Mouse (Mus musculus) stomach, embryonic 14.5 days (tissue): Measurements from ENCODE around the gene Ncbp2. TPM values are rescaled to one million over a fixed set of nuclear protein-coding genes. Genes with fewer than 3 reads are reported as not detected.

Experiments used
- ATAC-seq: fragments of 200-750 bp; cut with Nextera tagmentation; 2 replicates; pipeline ENCODE4 v1.8.0; 2017; ENCODE audit warnings: low read depth, moderate TSS enrichment; ENCODE audit not compliant: insufficient number of reproducible peaks, insufficient read depth, low FRiP score
- H3K27ac ChIP-seq: fragments of 300-500 bp; sonication (generic); 2 replicates; pipeline ENCODE4 v1.5.1; 2014; ENCODE audit warnings: mild to moderate bottlenecking, low read length, moderate library complexity, mixed read lengths
- H3K27me3 ChIP-seq: fragments of 300-500 bp; sonication (generic); 2 replicates; pipeline ENCODE4 v1.6.1; 2014; ENCODE audit warnings: low read length, control low read depth, mixed read lengths; ENCODE audit not compliant: control insufficient read depth, insufficient read depth
- H3K36me3 ChIP-seq: fragments of 300-500 bp; sonication (generic); 2 replicates; pipeline ENCODE4 v1.6.1; 2014; ENCODE audit warnings: mild to moderate bottlenecking, control low read depth, low read length, moderate library complexity, mixed read lengths; ENCODE audit not compliant: control insufficient read depth, insufficient read depth
- H3K4me1 ChIP-seq: fragments of 300-500 bp; sonication (generic); 2 replicates; pipeline ENCODE4 v1.6.1; 2014; ENCODE audit warnings: low read length, control low read depth, mixed read lengths; ENCODE audit not compliant: control insufficient read depth, insufficient read depth
- H3K4me2 ChIP-seq: fragments of 300-500 bp; sonication (generic); replicated peaks from 2 replicates; pipeline ENCODE4 v1.6.1; 2014; ENCODE audit warnings: low read depth, low read length, control low read depth
- H3K4me3 ChIP-seq: fragments of 300-500 bp; sonication (generic); 2 replicates; pipeline ENCODE4 v1.5.1; 2014; ENCODE audit warnings: low read depth, low read length, control low read depth
- H3K9ac ChIP-seq: fragments of 300-500 bp; sonication (generic); replicated peaks from 2 replicates; pipeline ENCODE4 v1.6.1; 2014; ENCODE audit warnings: low read depth, mild to moderate bottlenecking, control low read depth, low read length, moderate library complexity, mixed read lengths
- H3K9me3 ChIP-seq: fragments of 300-500 bp; sonication (generic); 2 replicates; pipeline ENCODE4 v1.6.1; 2016; ENCODE audit warnings: low read depth, low read length, control low read depth; ENCODE audit not compliant: control insufficient read depth
- WGBS: fragments of 180-500 bp; shearing (Covaris S2); extraction: QIAGEN DNeasy Blood & Tissue Kit; methylation state at CpG from one replicate; pipeline ENCODE4 v1.1.7; 2014; 5-methylcytosine and 5-hydroxymethylcytosine counted together
- polyA plus RNA-seq: library from polyadenylated mRNA; unstranded; fragments of >200 nt; fragmentation: Nextera tagmentation; extraction: Ambion mirVana; gene quantifications from 2 replicates; pipeline ENCODE4 v1.2.1, GENCODE M21; 2014

Gene Ncbp2
- polyA plus RNA-seq, 1 experiment from 2014 or later: 116 TPM

DNA sequence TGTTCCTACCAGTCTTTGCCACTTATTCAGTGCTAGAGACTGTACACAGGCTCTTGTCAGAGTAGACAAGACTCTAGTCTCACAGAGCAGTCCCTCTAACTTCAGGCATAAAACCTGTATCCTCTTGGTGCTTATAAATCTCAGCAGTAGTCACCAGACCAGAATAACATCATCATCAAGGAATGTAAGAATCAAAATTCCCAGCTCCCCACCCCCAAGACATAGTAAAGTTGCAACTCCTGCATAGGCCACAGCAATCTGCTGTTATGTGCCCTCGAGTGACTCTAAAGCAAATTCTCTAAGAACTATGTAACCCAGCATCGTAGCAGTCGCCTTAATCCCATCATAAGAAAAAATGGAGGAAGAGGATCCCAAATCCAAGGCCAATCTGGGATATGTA is 31.2 kb downstream of the Ncbp2 start:
- Histone ChIP-seq H3K4me3 (no peak overlapping the region), H3K4me1 (no peaks in the 10 kb centered on the region), H3K4me2 (no peak overlapping the region), H3K36me3 (peaks cover 21% of the 10 kb centered on the region), H3K9me3 (no peaks in the 10 kb centered on the region), H3K27ac (no peak overlapping the region), H3K9ac (no peak overlapping the region), H3K27me3 (no peaks in the 10 kb centered on the region)
- no peak for ATAC-seq
- 96% methylated on average over 3 of the region's 3 CpGs for WGBS

DNA sequence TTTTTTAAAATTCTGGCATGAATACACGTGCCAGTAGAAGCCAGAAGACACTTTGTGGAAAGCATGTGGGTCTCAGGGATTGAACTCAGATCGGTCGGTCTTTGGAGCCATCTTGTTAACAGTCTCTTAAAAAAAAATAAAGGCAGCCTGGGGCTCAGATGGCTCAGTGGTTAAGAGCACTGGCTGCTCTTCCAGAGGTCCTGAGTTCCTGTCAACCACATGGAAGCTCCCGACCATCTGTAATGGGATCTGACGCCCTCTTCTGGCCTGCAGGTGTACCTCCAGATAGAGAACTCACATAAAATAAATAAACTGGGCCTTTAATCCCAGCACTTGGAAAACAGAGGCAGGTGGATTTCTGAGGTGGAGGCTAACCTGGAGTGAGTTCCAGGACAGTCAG is 32.6 kb downstream of the Ncbp2 start:
- Histone ChIP-seq H3K9ac (no peak overlapping the region), H3K9me3 (no peaks in the 10 kb centered on the region), H3K4me2 (no peak overlapping the region), H3K36me3 (peaks cover 17% of the 10 kb centered on the region), H3K4me1 (no peaks in the 10 kb centered on the region), H3K27ac (no peak overlapping the region), H3K4me3 (no peak overlapping the region), H3K27me3 (no peaks in the 10 kb centered on the region)
- 77% methylated on average over 5 of the region's 5 CpGs for WGBS
- ATAC-seq: no peak

DNA sequence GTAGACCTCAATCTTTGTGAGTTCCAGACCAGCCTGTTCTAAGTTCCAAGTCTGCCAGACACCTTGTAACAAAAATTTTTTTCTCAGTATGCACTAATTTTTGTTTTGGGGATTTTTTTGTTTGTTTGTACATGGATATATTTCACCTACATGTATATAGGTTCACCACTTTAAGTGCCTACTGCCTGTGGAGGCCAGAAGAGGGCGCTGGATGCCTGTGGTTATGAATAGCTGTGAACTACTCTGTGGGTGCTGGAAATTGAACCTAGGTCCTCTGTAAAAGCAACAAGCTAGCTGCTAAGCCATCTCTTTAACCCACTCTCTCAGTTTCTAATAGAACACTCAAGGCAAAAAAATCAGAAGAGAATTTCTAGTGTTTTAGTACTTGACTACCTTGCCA is 43.7 kb downstream of the Ncbp2 start:
- Histone ChIP-seq H3K27me3 (no peaks in the 10 kb centered on the region), H3K4me1 (no peaks in the 10 kb centered on the region), H3K4me2 (no peak overlapping the region), H3K36me3 (peaks cover 26% of the 10 kb centered on the region), H3K27ac (no peak overlapping the region), H3K9ac (no peak overlapping the region), H3K4me3 (no peak overlapping the region), H3K9me3 (no peaks in the 10 kb centered on the region)
- WGBS: 42% methylated on average over 1 of the region's 1 CpGs
- no peak for ATAC-seq

DNA sequence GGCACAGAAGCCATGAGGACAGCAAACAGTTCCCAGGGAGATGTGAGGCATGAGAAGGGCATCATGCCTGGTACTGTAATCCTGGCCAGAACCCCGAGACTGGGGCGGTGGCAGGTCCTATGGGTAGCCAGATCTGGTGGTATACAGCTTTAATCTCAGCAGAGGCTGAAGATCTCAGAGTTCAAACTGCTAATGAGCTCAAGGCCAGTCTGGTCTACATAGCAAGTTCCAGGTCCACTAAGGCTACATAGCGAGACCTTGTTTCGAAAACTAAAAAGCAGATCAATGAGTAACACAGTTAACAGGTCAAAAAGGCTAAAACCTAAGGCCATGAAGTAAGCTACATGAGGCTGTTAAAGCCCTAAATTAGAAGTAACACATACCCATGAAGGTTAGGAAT is 44.9 kb downstream of the Ncbp2 start:
- no peak overlapping the region for H3K27ac ChIP-seq
- H3K9me3 ChIP-seq: no peaks in the 10 kb centered on the region
- H3K9ac ChIP-seq: no peak overlapping the region
- 93% methylated on average over 4 of the region's 4 CpGs for WGBS
- ATAC-seq: no peak
- no peaks in the 10 kb centered on the region for H3K4me1 ChIP-seq
- peaks cover 19% of the 10 kb centered on the region; the same call in 1 of the 2 replicates for H3K36me3 ChIP-seq
- no peaks in the 10 kb centered on the region for H3K27me3 ChIP-seq
- H3K4me3 ChIP-seq: no peak overlapping the region
- no peak overlapping the region for H3K4me2 ChIP-seq

DNA sequence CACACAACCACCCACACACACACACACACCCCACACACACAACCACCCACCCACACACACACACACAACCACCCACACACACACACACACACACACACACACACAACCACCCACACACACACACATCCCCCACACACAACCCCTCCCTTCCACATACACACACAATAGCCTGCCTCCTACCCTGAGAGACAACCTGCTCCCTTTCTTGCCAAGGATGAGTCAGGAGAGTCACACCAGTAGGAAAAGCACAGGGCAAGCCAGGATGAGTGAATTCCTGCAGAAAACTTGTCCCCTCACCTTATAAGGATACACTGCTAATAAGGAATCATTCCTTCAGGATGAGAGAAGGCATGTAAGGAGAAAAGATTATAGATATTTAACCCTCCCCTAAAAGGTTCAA is 45.6 kb downstream of the Ncbp2 start:
- H3K4me2 ChIP-seq: no peak overlapping the region
- no peak overlapping the region for H3K4me3 ChIP-seq
- H3K27me3 ChIP-seq: no peaks in the 10 kb centered on the region
- no peaks in the 10 kb centered on the region for H3K9me3 ChIP-seq
- H3K9ac ChIP-seq: no peak overlapping the region
- H3K36me3 ChIP-seq: peaks cover 14% of the 10 kb centered on the region; the same call in 1 of the 2 replicates
- no peak for ATAC-seq
- no peak overlapping the region for H3K27ac ChIP-seq
- H3K4me1 ChIP-seq: no peaks in the 10 kb centered on the region

DNA sequence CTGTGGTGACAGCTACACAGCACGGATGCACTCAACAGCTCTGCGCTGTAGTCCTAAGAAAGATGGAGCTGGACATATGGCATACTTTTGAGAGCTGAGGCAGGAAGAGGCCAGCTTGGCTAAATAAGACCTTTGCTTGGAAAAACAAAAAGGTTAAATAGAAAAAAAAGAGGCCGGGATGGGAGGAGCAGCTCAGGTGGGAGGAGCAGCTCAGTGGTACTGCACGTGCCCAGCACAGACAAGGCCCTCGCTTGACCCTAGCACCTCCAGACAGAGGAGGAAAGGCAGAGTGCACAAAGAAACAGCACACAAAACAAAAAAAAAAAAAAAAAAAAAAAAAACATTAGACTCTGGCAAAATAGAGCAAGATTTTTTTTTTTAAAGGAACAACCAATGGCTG is 48.1 kb downstream of the Ncbp2 start:
- H3K4me2 ChIP-seq: no peak overlapping the region
- no peak overlapping the region for H3K4me3 ChIP-seq
- H3K9me3 ChIP-seq: no peaks in the 10 kb centered on the region
- H3K4me1 ChIP-seq: peaks cover under 1% of the 10 kb centered on the region; the same call in 1 of the 2 replicates
- 87% methylated on average over 5 of the region's 5 CpGs for WGBS
- peaks cover 4% of the 10 kb centered on the region; the same call in 1 of the 2 replicates for H3K36me3 ChIP-seq
- H3K27ac ChIP-seq: no peak overlapping the region
- no peak overlapping the region for H3K9ac ChIP-seq
- ATAC-seq: no peak
- H3K27me3 ChIP-seq: no peaks in the 10 kb centered on the region

DNA sequence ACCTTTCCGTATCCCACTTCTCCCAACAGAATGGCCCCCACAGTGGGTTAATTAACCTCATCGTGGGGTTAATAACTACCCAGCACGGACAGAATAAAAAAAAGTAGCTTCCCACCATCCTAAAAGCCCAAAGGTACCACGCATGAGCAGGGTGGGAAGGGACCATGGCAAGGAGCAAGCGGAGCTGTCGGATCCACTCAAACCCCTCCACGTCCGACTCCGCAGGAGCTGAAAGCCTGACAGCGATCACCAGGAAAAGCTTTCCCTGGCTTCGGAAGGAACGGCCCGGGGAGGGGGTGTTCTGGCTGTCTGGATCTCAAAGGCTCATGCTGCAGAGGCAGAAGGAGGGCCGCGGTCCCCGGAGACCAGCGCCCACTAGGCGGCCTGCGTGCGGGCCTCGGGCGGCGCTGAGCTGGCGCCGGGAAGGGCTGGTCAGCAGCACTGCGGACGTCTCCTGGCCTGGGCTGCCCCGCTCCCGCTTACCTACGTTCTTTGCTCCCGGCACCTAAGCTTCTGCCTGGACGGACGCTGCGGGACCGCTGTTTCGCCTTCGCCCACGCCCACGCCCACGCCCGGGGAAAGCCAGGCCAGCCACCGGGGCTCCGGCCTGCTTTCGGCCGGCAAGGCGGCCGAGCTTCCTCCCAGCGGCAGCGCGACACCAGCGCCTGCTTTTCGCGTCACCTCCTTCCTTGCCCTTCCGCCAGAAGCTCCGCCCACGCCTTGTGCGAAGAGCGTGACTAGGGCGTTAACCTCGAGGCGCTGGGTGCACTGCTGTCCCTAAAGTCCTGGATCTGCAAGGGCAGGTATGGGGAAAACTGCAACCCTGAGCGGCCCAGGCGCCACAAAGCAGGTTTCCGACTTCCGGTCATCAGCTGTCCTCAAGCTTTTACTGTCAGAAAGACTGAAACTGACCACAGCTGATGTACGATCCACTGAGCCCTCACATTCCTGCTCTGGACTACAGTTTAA is 54.5 kb downstream of the Ncbp2 start, which contains the start of gene Senp5:
Senp5 (minus strand) TSS at position 779 of the 969 bp plus-strand sequence.
- Histone ChIP-seq H3K27ac (peak within 1 kb of the TSS; percentile 72), H3K4me3 (peak within 1 kb of the TSS; percentile 95), H3K27me3 (no peaks in the 10 kb centered on the region), H3K4me2 (peak within 1 kb of the TSS; percentile 66), H3K9ac (peak within 1 kb of the TSS; percentile 89), H3K9me3 (no peaks in the 10 kb centered on the region), H3K4me1 (peaks cover 12% of the 10 kb centered on the region; the same call in 1 of the 2 replicates), H3K36me3 (no peaks in the 10 kb centered on the region; the same call in 1 of the 2 replicates)
- peak; percentile 96 for ATAC-seq
- under 1% methylated on average over 65 of the region's 66 CpGs for WGBS

DNA sequence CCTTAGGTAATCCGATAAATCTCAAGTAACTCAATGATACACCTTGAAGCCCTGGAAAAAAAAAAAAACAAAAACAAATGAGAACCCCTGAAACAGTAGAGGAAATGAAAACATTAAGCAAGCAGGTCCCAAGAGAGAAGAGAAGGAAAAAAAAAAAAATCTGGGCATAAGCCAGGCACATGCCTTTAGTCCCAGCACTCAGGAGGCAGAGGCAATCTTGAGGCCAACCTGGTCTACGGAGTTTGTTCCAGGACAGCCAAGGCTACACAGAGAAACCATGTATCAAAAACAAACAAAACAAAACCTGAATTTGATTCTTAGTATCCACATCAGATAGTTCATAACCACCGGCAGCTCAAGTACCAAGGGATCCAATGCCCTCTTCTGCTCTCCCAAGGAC is 56.4 kb downstream of the Ncbp2 start:
- Histone ChIP-seq H3K27ac (no peak overlapping the region), H3K36me3 (no peaks in the 10 kb centered on the region; the same call in 1 of the 2 replicates), H3K4me2 (no peak overlapping the region), H3K9ac (no peak overlapping the region), H3K4me3 (no peak overlapping the region), H3K27me3 (no peaks in the 10 kb centered on the region), H3K4me1 (peaks cover 12% of the 10 kb centered on the region; the same call in 1 of the 2 replicates), H3K9me3 (no peaks in the 10 kb centered on the region)
- 96% methylated on average over 3 of the region's 3 CpGs for WGBS
- ATAC-seq: no peak
